Mouse (Mus musculus) natural killer cell, adult 2 months (primary cell): ENCODE data around the gene Ubqln4.

Source experiments
- DNase-seq, 2 experiments: peaks; one replicate each; pipeline ENCODE4 v3.0.0; 2022; ENCODE audit warnings: low spot score in 2 of 2

The Ubqln4 gene

DNA sequence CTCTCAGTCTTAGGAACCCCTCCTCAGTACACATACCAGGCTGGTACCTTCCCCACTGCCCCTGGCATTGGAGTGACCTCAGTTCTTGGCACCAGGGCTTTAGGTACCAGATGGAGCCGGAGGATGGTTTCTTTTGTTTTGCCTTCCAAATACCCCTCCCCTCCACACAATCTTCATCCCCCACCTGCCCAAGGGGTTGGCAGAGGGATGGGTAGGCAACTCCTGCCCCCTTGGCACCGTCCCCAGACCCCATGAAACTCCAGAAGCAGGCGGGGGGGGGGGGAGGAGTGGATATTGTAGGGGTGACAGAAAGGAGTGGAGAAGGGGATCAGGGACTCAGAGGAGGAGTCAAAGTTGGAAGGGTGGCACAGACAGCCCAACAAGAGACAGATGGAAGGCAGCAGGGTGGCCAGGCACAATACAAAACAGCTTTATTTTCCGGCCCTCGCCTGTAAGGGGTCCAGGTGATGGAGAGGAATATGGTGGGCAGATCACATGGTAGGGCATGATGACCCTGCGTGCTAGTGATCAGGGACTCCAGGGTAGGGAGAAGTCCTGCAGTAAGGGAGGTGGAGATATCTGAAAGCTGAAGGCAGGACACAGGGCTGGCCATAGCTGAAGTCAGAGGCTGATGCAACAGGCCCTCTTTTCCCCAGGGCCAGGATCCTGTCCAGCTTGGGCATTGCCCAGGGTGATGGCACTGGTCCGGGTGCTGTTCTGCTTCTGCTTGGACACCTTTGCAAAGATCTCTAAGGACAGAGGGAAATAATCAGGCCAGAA lies 11.7 kb upstream of the Ubqln4 start:
- no peak for DNase-seq

DNA sequence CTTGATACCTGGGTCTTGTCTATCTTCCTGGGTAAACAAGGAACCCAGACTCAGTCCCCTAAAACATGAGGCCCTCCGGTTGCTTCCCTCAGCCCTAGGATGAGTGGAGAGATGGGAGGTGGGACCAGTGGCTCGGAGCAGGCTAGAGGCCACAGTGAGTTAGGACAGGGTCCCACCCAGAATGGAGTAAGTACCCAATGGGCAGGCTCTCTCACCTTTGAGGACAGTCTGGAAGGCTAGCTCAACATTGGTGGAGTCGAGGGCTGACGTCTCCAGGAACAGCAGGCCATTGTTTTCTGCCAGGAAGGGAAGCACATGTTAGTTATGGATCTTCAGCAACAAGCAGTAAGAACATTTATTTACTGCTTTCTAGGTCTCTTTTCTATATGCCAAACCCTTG lies 11.1 kb upstream of the Ubqln4 start:
- DNase-seq: no peak

DNA sequence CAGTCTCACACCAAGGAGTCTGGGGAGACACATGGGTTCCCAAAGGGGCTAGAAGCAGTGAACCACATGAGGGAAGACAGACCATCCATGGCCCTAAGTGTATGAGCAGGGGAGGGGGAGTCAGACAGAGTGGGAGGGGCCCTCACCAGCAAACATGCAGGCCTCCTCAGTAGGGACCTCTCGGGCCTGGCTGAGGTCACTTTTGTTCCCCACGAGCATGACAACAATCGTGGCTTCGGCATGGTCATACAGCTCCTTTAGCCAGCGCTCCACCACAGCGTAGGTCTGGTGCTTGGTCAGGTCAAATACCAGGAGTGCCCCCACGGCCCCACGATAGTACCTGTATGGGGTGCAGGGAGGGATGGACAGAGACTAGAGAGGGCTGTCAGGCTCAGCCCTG lies 10.4 kb upstream of the Ubqln4 start:
- no peak for DNase-seq

DNA sequence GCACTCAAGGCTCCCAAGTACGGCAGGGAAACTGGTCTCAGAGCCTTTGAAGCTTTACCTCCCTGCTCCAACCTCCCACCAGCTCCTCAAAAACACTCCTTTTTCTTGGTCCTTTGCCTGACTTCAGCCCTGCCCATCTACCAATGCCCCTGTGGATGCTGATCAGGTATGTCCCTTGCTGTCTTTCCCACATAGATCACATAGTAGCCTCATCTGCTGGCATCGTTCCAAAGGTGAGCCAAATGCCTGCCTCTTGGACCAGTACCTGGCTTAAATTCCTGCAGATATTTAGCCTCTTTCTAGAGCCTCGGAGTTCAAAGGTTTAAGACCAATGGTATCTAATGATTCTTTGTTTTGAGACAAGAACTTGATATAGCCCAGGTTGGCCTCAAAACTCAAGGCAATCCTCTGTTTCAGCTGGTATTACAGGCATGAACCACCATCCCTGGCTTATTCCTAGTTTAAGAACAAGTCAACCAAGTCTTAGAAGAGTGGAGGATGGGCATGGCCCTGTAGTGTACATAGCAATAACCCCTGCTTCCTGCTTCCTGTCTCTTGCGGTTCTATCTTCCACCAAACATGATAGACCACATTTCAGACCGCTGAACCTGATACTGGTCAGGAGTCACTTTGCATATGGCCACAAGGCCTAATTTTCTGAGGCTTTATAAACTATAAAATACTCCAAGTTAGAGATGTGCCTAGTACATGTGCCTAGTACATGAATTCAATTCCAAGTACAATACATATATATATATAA lies 9.7 kb upstream of the Ubqln4 start:
- no peak for DNase-seq

DNA sequence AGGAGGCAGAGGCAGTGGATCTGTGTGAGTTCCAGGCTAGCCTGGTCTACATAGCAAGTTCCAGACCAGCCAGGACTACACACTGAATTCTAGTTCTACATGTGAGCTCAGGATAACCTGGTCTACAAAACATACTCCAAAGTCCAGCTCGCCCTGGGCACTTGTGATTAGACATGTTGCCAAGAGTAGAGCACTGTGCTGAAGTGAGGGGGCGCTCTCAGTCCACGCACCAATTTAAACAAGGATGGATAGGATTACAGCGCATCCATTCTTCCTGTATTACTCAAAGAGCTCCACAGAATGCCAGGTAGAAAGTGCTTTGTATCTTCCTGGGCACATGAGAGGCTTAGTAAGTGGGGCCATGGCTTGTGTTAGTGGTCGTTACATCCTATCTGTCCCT lies 9.0 kb upstream of the Ubqln4 start:
- DNase-seq: no peak

DNA sequence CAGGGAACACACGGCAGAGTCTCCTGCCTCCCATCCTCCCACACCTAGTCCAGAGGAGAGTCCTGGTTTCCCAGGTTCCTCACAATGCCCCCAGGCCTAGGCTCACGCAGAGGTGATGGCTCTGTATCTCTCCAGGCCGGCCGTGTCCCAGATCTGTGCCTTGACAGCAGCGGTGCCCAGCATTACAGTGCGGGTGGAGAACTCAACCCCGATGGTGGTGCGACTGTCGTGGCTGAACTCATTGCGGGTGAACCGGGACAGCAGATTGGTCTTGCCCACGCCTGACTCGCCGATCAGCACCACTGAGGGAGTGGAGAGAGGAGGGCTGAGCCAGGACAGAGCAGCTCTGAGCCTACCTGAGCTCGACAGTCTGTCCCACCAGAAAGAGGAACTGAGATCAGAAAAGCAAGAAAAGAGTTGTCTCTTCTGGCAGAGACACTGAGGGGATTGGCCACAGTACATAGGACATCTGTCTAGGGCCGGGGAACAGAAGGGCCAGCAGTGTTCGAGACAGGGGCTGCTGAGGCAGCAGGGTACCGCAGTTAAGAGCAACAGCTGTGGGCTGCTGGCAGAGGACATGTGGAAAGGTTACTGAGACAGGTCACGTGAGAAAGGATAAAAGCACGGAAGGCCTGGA lies 8.5 kb upstream of the Ubqln4 start:
- DNase-seq: peak in 1 of 2 experiments; percentile 40

DNA sequence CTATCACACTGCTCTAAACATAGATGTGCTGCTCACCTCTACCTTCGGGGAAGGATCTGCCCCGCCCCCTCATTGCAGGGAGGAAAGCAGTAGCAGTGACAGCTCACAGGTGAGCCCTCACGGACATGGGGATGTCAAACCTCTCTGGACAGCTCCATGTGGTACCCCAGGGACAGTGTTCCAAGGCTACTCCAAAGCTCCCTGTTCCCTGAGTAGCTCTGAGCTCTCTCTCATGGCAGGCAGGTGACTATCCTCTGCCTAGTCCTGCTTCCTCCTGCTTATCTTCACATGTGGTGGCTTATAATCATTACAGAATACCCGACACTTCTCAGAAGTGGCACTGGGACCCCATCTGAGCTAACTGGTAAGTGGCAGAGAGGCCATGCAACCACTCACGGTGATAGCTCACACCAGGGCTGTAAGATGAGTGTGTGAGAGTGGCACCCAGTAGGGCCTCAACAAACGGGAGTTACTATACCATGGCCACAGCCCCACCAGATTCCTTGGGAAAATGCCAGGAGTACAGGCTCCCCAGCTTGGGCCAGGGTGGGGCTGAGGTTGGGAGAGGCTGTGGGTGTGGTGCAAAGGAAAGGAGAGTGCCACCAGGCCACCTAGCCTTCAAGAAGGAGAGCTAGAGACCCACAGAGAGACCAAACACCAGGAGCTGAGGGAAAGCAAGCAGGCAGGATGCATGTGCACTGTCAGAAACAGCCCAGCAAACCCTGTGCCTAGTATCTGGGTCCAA lies 6.7 kb upstream of the Ubqln4 start:
- DNase-seq: no peak

DNA sequence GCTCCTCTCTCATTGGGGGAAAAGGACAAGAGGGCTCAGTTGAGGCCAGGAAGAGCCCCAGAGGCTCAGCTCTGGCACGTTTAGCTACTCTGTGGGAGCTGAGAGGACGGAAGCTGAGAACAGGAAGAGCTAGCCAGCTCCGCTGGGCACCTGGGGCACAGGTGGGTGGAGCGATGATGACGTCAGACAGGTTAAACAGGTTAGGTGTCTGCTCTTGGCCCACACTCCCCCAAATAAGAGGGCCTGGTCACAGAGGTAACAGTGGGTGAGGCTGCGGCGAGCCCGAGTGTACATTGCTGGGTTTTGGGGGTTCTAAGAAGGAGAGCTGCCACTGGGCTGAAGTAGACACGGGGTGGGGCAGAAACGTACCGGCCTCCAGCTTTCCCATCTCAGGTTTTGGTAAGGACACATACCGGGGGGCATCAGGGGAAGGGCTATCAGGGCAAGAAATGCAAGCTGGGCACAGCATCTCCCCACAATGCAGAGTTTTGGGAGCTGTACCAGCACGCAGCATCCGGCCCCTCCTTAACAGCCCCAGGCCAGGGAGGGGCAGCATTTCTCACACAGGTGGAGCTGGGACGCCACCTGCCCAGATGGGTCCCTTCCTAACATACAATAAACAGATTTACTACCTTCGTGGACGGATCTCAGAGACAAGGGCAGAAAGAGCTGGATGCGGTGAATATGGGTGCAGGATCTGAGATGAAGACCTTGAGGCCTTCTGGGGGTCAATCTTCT lies 5.2 kb upstream of the Ubqln4 start, which contains the start of gene Rab25:
TSS of gene Rab25 (minus strand) at position 121 of the 738 bp plus-strand sequence.
- DNase-seq: no peak

DNA sequence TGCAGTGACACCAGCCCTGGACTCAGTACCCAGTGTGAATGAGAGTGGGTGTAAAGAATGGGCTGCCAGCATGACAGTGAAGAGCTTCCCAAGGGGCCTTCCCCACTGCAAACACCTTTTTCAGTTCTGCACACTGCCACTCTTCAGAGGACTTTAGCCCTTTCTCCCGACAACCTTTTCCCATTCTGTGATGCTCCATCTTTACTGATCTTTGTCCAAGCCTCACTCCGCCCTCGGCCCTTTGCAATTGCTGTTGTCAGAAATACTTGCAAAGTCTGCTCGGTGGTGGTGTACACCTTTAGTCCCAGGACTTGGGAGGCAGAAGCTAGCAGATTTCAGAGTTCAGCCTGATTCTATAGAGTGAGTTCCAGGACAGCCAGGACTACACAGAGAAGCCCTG lies 2.0 kb upstream of the Ubqln4 start:
- no peak for DNase-seq

DNA sequence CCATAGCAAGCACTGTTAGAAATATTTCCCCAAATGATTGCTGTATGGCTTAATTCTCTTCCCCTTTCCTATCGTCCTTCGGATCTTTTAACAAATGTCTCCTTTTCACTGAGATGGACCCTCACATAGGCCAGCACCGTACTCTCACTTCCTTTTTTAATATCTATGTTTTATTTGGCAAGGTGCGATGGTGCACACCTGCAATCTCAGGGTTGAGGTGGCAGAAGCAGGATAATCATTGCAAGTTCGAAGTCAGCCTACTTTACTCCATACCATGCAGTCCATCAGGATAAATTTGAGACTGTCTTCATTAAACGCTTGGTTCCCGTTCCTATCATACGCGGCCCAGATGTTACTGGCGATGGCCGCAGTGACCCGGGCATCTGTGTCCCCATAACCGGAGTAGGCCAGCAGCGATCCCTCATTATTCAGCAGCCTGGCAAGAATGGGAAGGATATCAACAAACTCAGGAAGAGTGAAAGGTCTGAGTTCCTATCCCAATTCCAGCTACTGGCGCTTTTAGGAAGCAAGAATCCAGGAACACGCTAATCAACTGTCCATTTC lies 1.4 kb upstream of the Ubqln4 start:
- DNase-seq: no peak

DNA sequence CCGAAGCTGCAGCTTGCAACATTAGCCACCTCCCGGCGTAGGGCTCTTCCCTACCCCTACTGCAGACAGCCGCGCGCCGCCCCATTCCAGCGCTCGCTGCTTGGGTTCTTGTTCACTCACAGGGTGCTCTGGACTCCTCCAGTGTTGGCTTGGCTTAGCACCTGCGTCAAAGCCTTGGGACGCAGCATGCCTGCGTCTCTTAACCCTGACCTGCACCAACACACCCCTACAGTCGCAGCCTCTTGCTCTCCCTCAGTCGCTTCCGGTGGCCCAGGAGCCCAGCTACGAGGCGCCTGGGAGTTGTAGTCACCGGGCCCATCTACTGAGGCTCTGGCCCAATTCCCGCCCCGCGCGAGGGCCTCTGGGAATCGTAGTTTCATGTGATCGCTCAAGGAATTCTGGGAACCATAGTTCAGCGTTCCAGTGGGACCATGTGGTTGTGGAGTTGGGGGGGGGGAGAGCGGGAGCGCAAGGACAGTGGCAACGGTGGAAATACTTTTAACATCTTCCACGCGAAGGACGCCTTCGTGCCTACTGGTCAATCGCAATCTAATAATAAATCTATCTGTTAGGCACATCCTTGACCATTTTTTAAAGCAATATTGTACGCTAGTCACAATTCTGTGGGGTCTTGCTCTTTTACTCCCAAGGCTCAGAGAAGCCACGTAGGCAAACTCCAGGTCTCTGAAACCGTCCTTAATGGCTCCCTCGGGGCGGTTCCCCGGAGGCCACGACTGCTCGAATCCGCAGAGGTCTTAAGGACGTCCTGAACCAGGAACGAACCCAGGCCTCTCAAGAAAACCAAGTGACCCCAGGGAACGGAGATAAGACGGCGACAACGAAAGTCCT lies 658 bp upstream of the Ubqln4 start, which contains the start of gene Lamtor2:
TSS of gene Lamtor2 (minus strand) at position 399 of the 849 bp plus-strand sequence.
- DNase-seq: peak; percentile 84 to 88

DNA sequence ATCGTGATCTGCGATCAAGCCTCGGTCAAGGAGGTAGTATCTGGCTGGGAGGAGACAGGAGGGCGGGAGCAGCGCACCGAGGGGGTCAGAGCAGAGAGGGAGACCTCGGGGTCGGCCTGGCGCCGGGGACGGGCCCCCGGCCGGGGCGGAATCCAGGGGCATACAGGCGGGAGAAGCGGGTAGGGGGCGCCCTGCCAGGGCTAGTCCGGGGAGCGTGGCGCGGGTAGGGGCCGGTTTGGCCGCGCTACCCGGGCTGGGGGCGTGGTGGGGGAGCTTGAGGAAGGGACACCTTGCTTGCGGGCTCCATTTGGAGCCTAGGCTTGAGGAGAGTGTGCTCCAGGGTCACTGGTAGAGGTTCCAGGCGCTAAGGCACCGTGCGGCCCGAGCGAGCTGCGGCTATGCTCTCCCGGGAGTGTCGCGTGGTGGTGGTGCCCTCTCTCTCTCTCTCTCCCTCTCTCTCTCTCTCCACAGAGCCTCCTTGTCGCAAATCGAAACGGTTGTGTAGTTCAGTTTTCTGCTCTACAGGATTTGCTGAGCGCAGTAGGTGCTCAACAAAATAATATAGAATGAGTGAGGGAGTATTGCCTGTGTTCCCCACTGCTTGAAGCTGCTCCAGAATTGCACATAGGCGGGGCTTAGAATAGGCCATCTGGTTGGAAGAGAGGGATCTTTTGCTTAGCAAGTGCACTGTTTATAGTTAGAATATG lies 475 bp downstream of the Ubqln4 start:
- DNase-seq: no peak

DNA sequence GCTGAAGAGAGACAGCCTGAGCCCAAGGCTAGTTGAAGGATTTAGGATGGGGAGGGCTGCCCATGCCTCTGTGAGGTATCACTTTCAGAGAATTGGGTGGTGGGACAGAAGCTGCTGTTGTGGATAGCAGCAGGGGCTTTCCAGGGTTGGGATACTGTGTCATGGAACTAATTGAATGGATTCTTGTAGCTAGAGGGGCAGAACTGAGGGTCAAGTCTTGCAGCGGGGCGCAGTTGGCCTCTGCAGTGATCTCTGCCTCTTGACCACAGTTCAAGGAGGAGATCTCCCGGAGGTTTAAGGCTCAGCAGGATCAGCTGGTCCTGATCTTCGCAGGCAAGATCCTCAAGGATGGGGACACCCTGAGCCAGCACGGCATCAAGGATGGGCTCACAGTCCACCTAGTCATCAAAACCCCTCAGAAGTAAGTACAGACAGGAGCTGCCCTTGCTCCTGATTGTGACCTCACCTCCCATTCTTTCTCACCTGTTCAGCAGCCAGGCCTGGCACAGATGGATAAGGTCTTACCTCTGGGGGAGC lies 1.6 kb downstream of the Ubqln4 start:
- DNase-seq: no peak

DNA sequence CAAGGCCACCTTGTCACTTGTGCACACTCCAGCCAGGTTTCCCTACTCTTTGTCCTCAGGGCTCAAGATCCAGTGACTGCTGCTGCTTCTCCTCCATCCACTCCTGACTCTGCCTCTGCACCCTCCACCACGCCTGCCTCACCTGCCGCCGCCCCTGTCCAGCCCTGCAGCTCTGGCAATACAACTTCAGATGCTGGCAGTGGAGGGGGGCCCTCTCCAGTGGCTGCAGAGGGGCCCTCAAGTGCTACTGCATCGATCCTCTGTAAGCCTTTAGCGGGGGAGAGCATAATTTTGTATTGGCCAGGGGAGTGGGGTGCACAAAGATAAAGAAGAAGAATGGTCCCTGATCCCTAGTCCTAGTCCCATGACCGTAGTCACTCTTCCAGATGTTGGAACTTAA lies 2.2 kb downstream of the Ubqln4 start:
- DNase-seq: no peak

DNA sequence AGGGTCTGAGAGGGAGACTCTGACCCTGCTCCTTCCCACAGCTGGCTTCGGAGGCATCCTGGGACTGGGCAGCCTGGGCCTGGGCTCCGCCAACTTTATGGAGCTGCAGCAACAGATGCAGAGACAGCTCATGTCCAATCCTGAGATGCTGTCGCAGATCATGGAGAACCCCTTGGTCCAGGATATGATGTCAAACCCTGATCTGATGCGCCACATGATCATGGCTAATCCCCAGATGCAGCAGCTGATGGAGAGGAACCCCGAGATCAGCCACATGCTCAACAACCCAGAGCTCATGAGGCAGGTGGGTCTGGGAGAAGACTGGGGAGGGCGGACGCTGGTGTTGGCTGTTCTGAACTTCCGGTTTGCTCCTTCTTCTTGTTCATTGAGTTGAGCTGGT lies 3.1 kb downstream of the Ubqln4 start:
- DNase-seq: no peak

DNA sequence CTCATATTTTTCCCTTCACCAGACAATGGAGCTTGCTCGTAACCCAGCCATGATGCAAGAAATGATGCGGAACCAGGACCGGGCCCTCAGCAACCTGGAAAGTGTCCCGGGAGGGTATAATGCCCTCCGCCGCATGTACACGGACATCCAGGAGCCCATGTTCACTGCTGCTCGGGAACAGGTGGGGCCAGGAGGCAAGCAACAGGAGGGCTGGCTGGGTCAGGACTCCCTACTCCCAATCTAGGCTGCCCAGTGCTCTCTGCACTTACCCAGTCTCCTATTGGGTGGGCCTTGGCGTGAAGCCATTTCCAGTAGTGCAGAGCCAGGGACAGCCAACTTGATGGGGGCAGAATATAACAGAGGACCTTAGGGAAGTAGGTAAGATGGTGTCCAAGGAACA lies 6.0 kb downstream of the Ubqln4 start:
- DNase-seq: no peak

DNA sequence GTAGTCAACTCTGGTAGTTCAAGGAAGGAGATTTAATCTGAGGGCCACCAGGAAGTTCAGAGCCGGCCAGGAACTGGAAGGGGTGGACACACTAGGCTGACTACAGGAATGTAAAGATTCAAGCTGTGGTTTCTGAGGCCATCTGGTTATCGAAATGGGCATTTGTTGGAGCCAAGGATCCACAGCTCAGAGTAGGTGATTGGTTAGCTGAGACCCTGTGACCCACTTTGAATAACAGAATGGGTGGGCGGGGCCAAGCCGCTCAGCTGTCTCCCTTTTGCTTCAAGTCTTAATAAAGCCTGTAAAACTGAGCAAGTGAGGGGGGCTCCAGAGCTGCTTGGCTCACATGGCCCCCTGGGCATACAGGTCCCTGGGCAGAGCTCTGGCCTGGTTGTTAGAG lies 8.4 kb downstream of the Ubqln4 start:
- DNase-seq: no peak

DNA sequence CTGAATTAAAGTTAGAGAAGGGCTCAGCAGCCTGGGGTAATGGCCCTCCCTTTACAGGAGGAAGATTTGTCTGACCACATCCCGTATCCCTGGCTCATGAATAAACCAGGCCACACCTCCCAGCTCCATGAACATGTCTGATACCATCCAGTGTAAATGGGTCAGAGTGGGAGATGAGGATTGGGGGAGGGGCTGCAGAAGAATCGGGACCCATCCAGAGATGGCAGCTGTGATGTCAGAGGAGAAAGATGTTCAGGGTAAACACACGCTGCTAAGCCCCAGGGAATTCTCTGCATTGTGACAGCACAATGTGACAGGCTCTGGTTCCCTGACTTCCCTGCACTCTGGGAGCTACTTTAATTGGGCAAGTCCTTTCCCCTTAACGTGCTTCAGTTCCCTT lies 9.9 kb downstream of the Ubqln4 start:
- no peak for DNase-seq

DNA sequence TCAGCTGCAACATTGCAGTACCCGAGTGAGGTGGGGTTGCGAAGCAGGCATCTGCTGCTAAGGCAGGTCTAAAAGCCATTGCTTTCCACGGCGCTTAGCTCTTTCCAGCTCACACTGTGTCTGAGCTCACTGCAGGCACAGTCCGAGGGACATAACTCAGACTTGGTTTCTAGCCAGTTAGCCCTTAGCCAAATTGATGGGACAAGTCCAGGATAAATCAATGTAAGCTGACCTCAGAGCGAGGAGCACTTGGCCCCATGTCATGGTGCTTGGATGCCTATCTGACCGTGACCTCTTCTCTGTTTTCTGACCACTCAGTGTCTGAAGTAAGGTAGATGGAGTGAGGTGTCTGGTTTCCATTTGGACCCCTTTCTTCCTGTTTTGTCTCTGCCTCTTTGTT lies 10.4 kb downstream of the Ubqln4 start:
- no peak for DNase-seq
